In genomic region chr8:120292316-120293107, GRCm38 (mm10) we compare ENCODE assay signal across 8 mouse cellular contexts.
A peak's percentile ranks its signal among the peaks of the same experiment; 100 is the strongest.
DNase-seq lines count a peak whose midpoint lies in the region; ATAC-seq lines count a peak whose summit lies in the region.

No protein-coding gene starts in this region.

- peak overlapping the region; percentile 42; the same call in 1 of the 2 replicates for H3K27ac ChIP-seq in kidney, embryonic 14.5 days (ENCODE audit: low read depth, low read length)
- H3K27ac ChIP-seq in embryonic facial prominence, embryonic 12.5 days, result peak overlapping the region; percentile 79; the same call in 1 of the 2 replicates
- H3K27ac ChIP-seq in limb, embryonic 12.5 days, result peak overlapping the region; percentile 41; the same call in 1 of the 2 replicates
- H3K27ac ChIP-seq in neural tube, embryonic 15.5 days (replicated peaks), result peak overlapping the region; percentile 54

- DNase-seq in kidney, postnatal 10 days, result no peak
- DNase-seq in heart, postnatal 4 days, result peak; percentile 56
- DNase-seq in embryo, embryonic 11 days, result no peak

- peaks cover 77% of the 10 kb centered on the region for H3K4me1 ChIP-seq in kidney, embryonic 14.5 days (ENCODE audit: control insufficient read depth, insufficient read depth, low read length)
- peaks cover 94% of the 10 kb centered on the region for H3K4me1 ChIP-seq in embryonic facial prominence, embryonic 12.5 days
- peaks cover 99% of the 10 kb centered on the region for H3K4me1 ChIP-seq in limb, embryonic 12.5 days (replicated peaks)
- H3K4me1 ChIP-seq in neural tube, embryonic 15.5 days, result peaks cover 89% of the 10 kb centered on the region

- WGBS in kidney, embryonic 14.5 days, result 60% methylated on average over 8 of the region's 8 CpGs
- 60% methylated on average over 8 of the region's 8 CpGs for WGBS in embryonic facial prominence, embryonic 12.5 days
- 55% methylated on average over 8 of the region's 8 CpGs for WGBS in limb, embryonic 12.5 days
- 34% methylated on average over 8 of the region's 8 CpGs for WGBS in neural tube, embryonic 15.5 days

- H3K9me3 ChIP-seq in kidney, embryonic 14.5 days (ENCODE audit: control insufficient read depth, low read length), result no peaks in the 10 kb centered on the region
- no peaks in the 10 kb centered on the region for H3K9me3 ChIP-seq in embryonic facial prominence, embryonic 12.5 days
- no peaks in the 10 kb centered on the region for H3K9me3 ChIP-seq in limb, embryonic 12.5 days
- no peaks in the 10 kb centered on the region for H3K9me3 ChIP-seq in neural tube, embryonic 15.5 days (replicated peaks)

- H3K4me2 ChIP-seq in kidney, embryonic 14.5 days (replicated peaks; ENCODE audit: low read depth, low read length), result no peak overlapping the region
- 0 out of 2 replicates have a peak overlapping the region, but pooled peaks have one; percentile 5 for H3K4me2 ChIP-seq in embryonic facial prominence, embryonic 12.5 days (replicated peaks)
- H3K4me2 ChIP-seq in limb, embryonic 12.5 days, result peak overlapping the region; percentile 8; the same call in 1 of the 2 replicates
- no peak overlapping the region for H3K4me2 ChIP-seq in neural tube, embryonic 15.5 days

- 0 out of 2 replicates have a peak overlapping the region, but pooled peaks have one; percentile 4 for H3K9ac ChIP-seq in kidney, embryonic 14.5 days (ENCODE audit: low read depth, low read length)
- H3K9ac ChIP-seq in embryonic facial prominence, embryonic 12.5 days, result 0 out of 2 replicates have a peak overlapping the region, but pooled peaks have one; percentile 22
- no peak overlapping the region for H3K9ac ChIP-seq in limb, embryonic 12.5 days (replicated peaks)
- no peak overlapping the region for H3K9ac ChIP-seq in neural tube, embryonic 15.5 days (replicated peaks)

- H3K27me3 ChIP-seq in kidney, embryonic 14.5 days (ENCODE audit: control insufficient read depth, insufficient read depth, low read length), result no peaks in the 10 kb centered on the region; the same call in 1 of the 2 replicates
- no peaks in the 10 kb centered on the region for H3K27me3 ChIP-seq in embryonic facial prominence, embryonic 12.5 days
- H3K27me3 ChIP-seq in limb, embryonic 12.5 days, result no peaks in the 10 kb centered on the region; the same call in 1 of the 2 replicates
- H3K27me3 ChIP-seq in neural tube, embryonic 15.5 days (replicated peaks), result no peaks in the 10 kb centered on the region

- no peaks in the 10 kb centered on the region for H3K36me3 ChIP-seq in kidney, embryonic 14.5 days (ENCODE audit: control insufficient read depth, insufficient read depth, low read length)
- no peaks in the 10 kb centered on the region for H3K36me3 ChIP-seq in embryonic facial prominence, embryonic 12.5 days
- no peaks in the 10 kb centered on the region for H3K36me3 ChIP-seq in limb, embryonic 12.5 days
- no peaks in the 10 kb centered on the region for H3K36me3 ChIP-seq in neural tube, embryonic 15.5 days

- no peak for ATAC-seq in kidney, embryonic 14.5 days (ENCODE audit: low FRiP score, low TSS enrichment)
- no peak for ATAC-seq in embryonic facial prominence, embryonic 12.5 days (ENCODE audit: insufficient number of reproducible peaks, insufficient read depth, low FRiP score, low TSS enrichment)
- ATAC-seq in limb, embryonic 12.5 days (ENCODE audit: insufficient number of reproducible peaks, insufficient read depth, low FRiP score, low TSS enrichment, low read depth), result no peak
- peak; percentile 29; the same call in 1 of the 2 replicates for ATAC-seq in neural tube, embryonic 15.5 days (ENCODE audit: low FRiP score)
- ATAC-seq in granulocyte monocyte progenitor cell, adult 5-6 weeks (replicated peaks; ENCODE audit: poor library complexity, severe bottlenecking), result no peak

- H3K4me3 ChIP-seq in kidney, embryonic 14.5 days (ENCODE audit: low read length), result no peak overlapping the region
- H3K4me3 ChIP-seq in embryonic facial prominence, embryonic 12.5 days, result no peak overlapping the region
- no peak overlapping the region for H3K4me3 ChIP-seq in limb, embryonic 12.5 days (replicated peaks)
- H3K4me3 ChIP-seq in neural tube, embryonic 15.5 days (replicated peaks), result no peak overlapping the region

Comparison
In these comparisons a context has a peak if more than half of its experiments do, and no peak if none do; other contexts are left out.
1. H3K4me2 ChIP-seq: peak in embryonic facial prominence, embryonic 12.5 days (single experiment) and limb, embryonic 12.5 days (single experiment); none in kidney, embryonic 14.5 days (single experiment) and neural tube, embryonic 15.5 days (single experiment).
2. H3K9ac ChIP-seq: peak in kidney, embryonic 14.5 days (single experiment) and embryonic facial prominence, embryonic 12.5 days (single experiment); none in limb, embryonic 12.5 days (single experiment) and neural tube, embryonic 15.5 days (single experiment).
3. Peak in every context shown above with its lines, with median percentiles within 50 percentile points of each other: H3K27ac ChIP-seq.